Mouse (Mus musculus) MEL (cell line): Measurements from ENCODE around the gene Cyb5r4. TPM values are rescaled to one million over a fixed set of nuclear protein-coding genes. Genes with fewer than 3 reads are reported as not detected.

Source experiments
- DNase-seq: peaks from one replicate; pipeline ENCODE4 v3.0.0; 2011; ENCODE audit warnings: low read depth, low spot score
- H3K27ac ChIP-seq: 2 replicates; pipeline ENCODE4 v1.5.1; 2012; ENCODE audit warnings: low read depth, mild to moderate bottlenecking, control low read depth, low read length, moderate library complexity; ENCODE audit not compliant: control insufficient read depth
- H3K27me3 ChIP-seq, 2 experiments: fragments of 150-350 bp in 1 of 2; sonication (generic) in 1 of 2; 2 replicates each; pipeline ENCODE4 v1.6.1; 2012; ENCODE audit warnings: low read length in 2 of 2, mild to moderate bottlenecking in 2 of 2, improper control_type of control experiment in 1 of 2, moderate library complexity in 1 of 2; ENCODE audit not compliant: insufficient read depth in 2 of 2, control insufficient read depth in 1 of 2
- H3K36me3 ChIP-seq, 2 experiments: 2 replicates each; pipeline ENCODE4 v1.6.1; 2012 to 2014; ENCODE audit warnings: low read length in 2 of 2, improper control_type of control experiment in 1 of 2, inconsistent platforms in 1 of 2, mild to moderate bottlenecking in 1 of 2; ENCODE audit not compliant: insufficient read depth in 2 of 2, control insufficient read depth in 1 of 2
- H3K4me1 ChIP-seq, 2 experiments: fragments of 150-350 bp in 1 of 2; sonication (generic) in 1 of 2; 2 replicates each; pipeline ENCODE4 v1.6.1; 2012; ENCODE audit warnings: low read length in 2 of 2, improper control_type of control experiment in 1 of 2, mild to moderate bottlenecking in 1 of 2; ENCODE audit not compliant: insufficient read depth in 2 of 2, control insufficient read depth in 1 of 2
- H3K4me3 ChIP-seq, 2 experiments: fragments of 150-350 bp in 1 of 2; sonication (generic) in 1 of 2; 2 replicates each; pipeline ENCODE4 v1.5.1; 2012; ENCODE audit warnings: low read depth in 2 of 2, low read length in 2 of 2, mild to moderate bottlenecking in 2 of 2, moderate library complexity in 2 of 2, control low read depth in 1 of 2, improper control_type of control experiment in 1 of 2; ENCODE audit not compliant: control insufficient read depth in 1 of 2, insufficient read depth in 1 of 2
- H3K79me2 ChIP-seq: 2 replicates; pipeline ENCODE4 v1.6.1; 2012; ENCODE audit warnings: mild to moderate bottlenecking, low read length, moderate library complexity; ENCODE audit not compliant: control insufficient read depth, poor library complexity, insufficient read depth
- H3K9ac ChIP-seq: 2 replicates; pipeline ENCODE4 v1.6.1; 2012; ENCODE audit warnings: low read depth, mild to moderate bottlenecking, control low read depth, low read length, moderate library complexity; ENCODE audit not compliant: control insufficient read depth, poor library complexity, severe bottlenecking
- H3K9me3 ChIP-seq: fragments of 150-350 bp; sonication (generic); replicated peaks from 2 replicates; pipeline ENCODE4 v1.6.1; 2012; ENCODE audit warnings: mild to moderate bottlenecking, low read length, improper control_type of control experiment, moderate library complexity; ENCODE audit not compliant: insufficient read depth
- BHLHE40 ChIP-seq: IDR thresholded peaks from 2 replicates; pipeline ENCODE4 v1.6.1; 2012; ENCODE audit warnings: low read depth, mild to moderate bottlenecking, inconsistent platforms, low read length, improper control_type of control experiment, borderline replicate concordance
- CTCF ChIP-seq, 3 experiments: IDR thresholded peaks in 2 of 3; conservative IDR thresholded peaks in 1 of 3; 2 replicates each; pipeline ENCODE4 v1.5.1; 2011 to 2012; ENCODE audit warnings: low read length in 3 of 3, low read depth in 2 of 3, mild to moderate bottlenecking in 2 of 3, improper control_type of control experiment in 1 of 3, inconsistent platforms in 1 of 3, mixed read lengths in 1 of 3, moderate library complexity in 1 of 3; ENCODE audit not compliant: control insufficient read depth in 1 of 3, insufficient read depth in 1 of 3, poor library complexity in 1 of 3, severe bottlenecking in 1 of 3
- E2F4 ChIP-seq: IDR thresholded peaks from 2 replicates; pipeline ENCODE4 v1.6.1; 2011; ENCODE audit warnings: low read depth, low read length, improper control_type of control experiment, borderline replicate concordance
- ELF1 ChIP-seq: IDR thresholded peaks from 2 replicates; pipeline ENCODE4 v1.6.1; 2014; ENCODE audit warnings: low read depth, mild to moderate bottlenecking, inconsistent platforms, low read length, improper control_type of control experiment, moderate library complexity
- ETS1 ChIP-seq: IDR thresholded peaks from 2 replicates; pipeline ENCODE4 v1.6.1; 2012; ENCODE audit warnings: low read depth, mild to moderate bottlenecking, inconsistent platforms, low read length, improper control_type of control experiment, moderate library complexity
- GABPA ChIP-seq: IDR thresholded peaks from 2 replicates; pipeline ENCODE4 v1.6.1; 2012; ENCODE audit warnings: low read depth, mild to moderate bottlenecking, inconsistent platforms, low read length, improper control_type of control experiment, moderate library complexity
- GATA1 ChIP-seq: IDR thresholded peaks from 2 replicates; pipeline ENCODE4 v1.6.1; 2011; ENCODE audit warnings: low read depth, low read length, improper control_type of control experiment
- KAT2A ChIP-seq: conservative IDR thresholded peaks from 2 replicates; pipeline ENCODE4 v1.6.1; 2012; ENCODE audit warnings: low read depth, low read length, improper control_type of control experiment, inconsistent platforms
- MAX ChIP-seq: IDR thresholded peaks from 2 replicates; pipeline ENCODE4 v1.6.1; 2011; ENCODE audit warnings: low read length, improper control_type of control experiment
- MXI1 ChIP-seq: IDR thresholded peaks from 2 replicates; pipeline ENCODE4 v1.6.1; 2011; ENCODE audit warnings: mild to moderate bottlenecking, low read depth, low read length, improper control_type of control experiment
- MYB ChIP-seq: IDR thresholded peaks from 2 replicates; pipeline ENCODE4 v1.6.1; 2011; ENCODE audit warnings: mild to moderate bottlenecking, low read depth, low read length, improper control_type of control experiment
- MYC ChIP-seq: IDR thresholded peaks from 2 replicates; pipeline ENCODE4 v1.6.1; 2011; ENCODE audit warnings: low read depth, mild to moderate bottlenecking, low read length, improper control_type of control experiment, moderate library complexity
- POLR2A ChIP-seq, 2 experiments: IDR thresholded peaks; 2 replicates each; pipeline ENCODE4 v1.6.1; 2011 to 2012; ENCODE audit warnings: low read length in 2 of 2, mild to moderate bottlenecking in 2 of 2, control low read depth in 1 of 2, improper control_type of control experiment in 1 of 2, low read depth in 1 of 2, moderate library complexity in 1 of 2; ENCODE audit not compliant: control insufficient read depth in 1 of 2, insufficient read depth in 1 of 2, poor library complexity in 1 of 2
- RAD21 ChIP-seq: IDR thresholded peaks from 2 replicates; pipeline ENCODE4 v1.6.1; 2011; ENCODE audit warnings: mild to moderate bottlenecking, low read depth, low read length, improper control_type of control experiment
- TAL1 ChIP-seq: IDR thresholded peaks from 2 replicates; pipeline ENCODE4 v1.6.1; 2012; ENCODE audit warnings: mild to moderate bottlenecking, inconsistent platforms, low read length, moderate library complexity, mixed read lengths
- TBP ChIP-seq: IDR thresholded peaks from 2 replicates; pipeline ENCODE4 v1.8.0; 2011; ENCODE audit warnings: low read depth, low read length, improper control_type of control experiment
- UBTF ChIP-seq: IDR thresholded peaks from 2 replicates; pipeline ENCODE4 v1.6.1; 2012; ENCODE audit warnings: low read depth, mild to moderate bottlenecking, inconsistent platforms, low read length, improper control_type of control experiment, moderate library complexity, borderline replicate concordance; ENCODE audit not compliant: insufficient read depth
- ZNF384 ChIP-seq: IDR thresholded peaks from 2 replicates; pipeline ENCODE4 v1.6.1; 2012; ENCODE audit warnings: low read depth, mild to moderate bottlenecking, inconsistent platforms, low read length, improper control_type of control experiment
- polyA plus RNA-seq, 2 experiments: library from polyadenylated mRNA; stranded (reverse) in 1 of 2; unstranded in 1 of 2; fragments of >175 nt in 1 of 2; fragments of >200 nt in 1 of 2; gene quantifications; 2 replicates each; pipeline versions ENCODE4 v1.2.1 to v1.2.4; 2012; ENCODE audit warnings: low replicate concordance in 2 of 2, low read depth in 1 of 2; ENCODE audit not compliant: insufficient read length in 2 of 2, insufficient read depth in 1 of 2, missing spikeins in 1 of 2
- total RNA-seq: library from RNA; depleted of rRNA; stranded (reverse); fragments of 300-350 nt; gene quantifications from 2 replicates; pipeline ENCODE4 v1.2.3, GENCODE M21; 2012

Cyb5r4 gene
- total and polyA plus RNA-seq, 3 experiments = 30.3 to 37.2 TPM; not detected in 1

GRCm38 (mm10) chr9:86978257-86978907, 43.4 kb upstream of the Cyb5r4 start:
- H3K9ac ChIP-seq = no peak overlapping the region
- DNase-seq = no peak
- no peak overlapping the region for H3K27ac ChIP-seq
- H3K79me2 ChIP-seq = no peaks in the 10 kb centered on the region
- no peaks in the 10 kb centered on the region for H3K9me3 ChIP-seq
- TF ChIP-seq MXI1 (no peak), CTCF (IDR thresholded peaks at IDR 0.05 in 2 of 3, conservative IDR thresholded peaks at IDR 0.05 in 1 of 3; ENCODE audit: control insufficient read depth in 1 of 3, insufficient read depth in 1 of 3, low read depth in 2 of 3, low read length in 3 of 3, poor library complexity in 1 of 3, severe bottlenecking in 1 of 3) (no peak), KAT2A (no peak), ETS1 (no peak), BHLHE40 (no peak), GATA1 (no peak), UBTF (no peak), RAD21 (no peak), E2F4 (no peak), GABPA (no peak), MYB (no peak), POLR2A (IDR thresholded peaks at IDR 0.05; ENCODE audit: control insufficient read depth in 1 of 2, insufficient read depth in 1 of 2, low read depth in 1 of 2, low read length in 2 of 2, poor library complexity in 1 of 2) (no peak), MAX (no peak), MYC (no peak), ELF1 (no peak)
- H3K36me3 ChIP-seq = no peaks in the 10 kb centered on the region
- H3K27me3 ChIP-seq = no peaks in the 10 kb centered on the region; a peak in 1 of 4 replicates
- peaks cover 0 to 4% of the 10 kb centered on the region in 2 experiments; a peak in 2 of 4 replicates for H3K4me1 ChIP-seq
- no peak overlapping the region for H3K4me3 ChIP-seq

- peaks cover under 1 to 5% of the 10 kb centered on the region in 2 experiments; a peak in 3 of 4 replicates for H3K27me3 ChIP-seq
- TF ChIP-seq MYB (no peak), TAL1 (no peak), TBP (no peak), ZNF384 (no peak)
- DNase-seq = no peak
- no peaks in the 10 kb centered on the region for H3K36me3 ChIP-seq
- H3K27ac ChIP-seq = no peak overlapping the region
- no peak overlapping the region for H3K4me3 ChIP-seq
- H3K9ac ChIP-seq = no peak overlapping the region
- peaks cover 0 to 4% of the 10 kb centered on the region in 2 experiments; a peak in 2 of 4 replicates for H3K4me1 ChIP-seq
- no peaks in the 10 kb centered on the region for H3K79me2 ChIP-seq
- H3K9me3 ChIP-seq = no peaks in the 10 kb centered on the region
These were observed 41.8 kb upstream of the Cyb5r4 start for GRCm38 (mm10) chr9:86980048-86980447.
